Mouse (Mus musculus): Measurements from ENCODE around the gene Chil4.
"Not testable (repeated sequence)": the region's sequence is repeated elsewhere in the genome, so short reads cannot be mapped to it uniquely, and the experiment has no call there.

- TF ChIP-seq CTCF (IDR thresholded peaks at IDR 0.05; ENCODE audit: control insufficient read depth, insufficient read depth, insufficient read length); FOSL1 (IDR thresholded peaks at IDR 0.05; ENCODE audit: insufficient read depth, low read length, poor library complexity, severe bottlenecking): not testable (repeated sequence)
These were observed 22.1 kb downstream of the Chil4 start for GRCm38 (mm10) chr3:106197246-106197645.

All from C2C12 (cell line).